Mouse (Mus musculus): ENCODE measurements around the gene 2310022B05Rik.

2310022B05Rik gene

DNA sequence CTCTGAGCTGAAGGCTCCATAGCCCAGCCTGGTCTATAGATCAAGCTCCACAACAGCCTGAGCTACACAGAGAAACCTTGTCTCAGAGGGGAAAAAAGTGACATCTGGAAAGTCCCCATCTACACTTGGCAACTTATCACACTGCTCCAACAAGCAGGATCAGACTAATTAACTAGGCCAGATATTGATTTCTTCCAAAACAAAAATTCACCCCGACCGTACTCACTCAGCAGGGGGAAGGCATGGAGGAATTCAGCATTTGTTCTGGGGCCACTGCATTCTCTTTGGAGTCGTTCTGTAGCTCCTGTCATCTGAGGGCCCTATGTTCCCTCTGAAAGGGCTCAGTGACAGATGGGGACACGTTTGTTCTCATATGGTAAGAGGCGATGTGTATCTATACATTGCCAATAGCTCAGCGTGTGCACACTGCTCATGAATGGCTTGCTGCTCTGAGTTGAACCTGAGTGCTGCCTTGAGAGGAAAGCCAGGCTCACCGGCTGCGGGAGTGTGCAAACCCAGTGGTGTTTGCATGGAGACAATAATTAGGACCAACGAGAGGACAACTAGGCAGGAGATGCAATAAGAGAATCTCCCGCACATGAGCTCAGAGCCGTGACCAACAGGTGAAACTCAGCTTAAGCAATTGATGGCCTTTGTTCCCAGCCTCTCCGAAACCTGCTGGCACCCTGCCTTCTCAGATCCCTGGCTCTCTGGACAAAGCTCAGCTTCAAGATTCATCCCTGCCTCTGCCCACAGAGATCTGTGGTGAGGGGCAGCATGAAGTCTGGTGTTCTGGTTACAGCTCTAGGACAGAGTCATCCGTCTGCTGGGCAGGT is 28.5 kb downstream of the 2310022B05Rik start:
- no peaks in the 10 kb centered on the region; the same call in 1 of the 2 replicates for H3K27me3 ChIP-seq (ENCODE audit: insufficient read depth, low read length)
- H3K4me3 ChIP-seq (replicated peaks; ENCODE audit: low read length): no peak overlapping the region
- peaks cover 36% of the 10 kb centered on the region for H3K4me1 ChIP-seq (replicated peaks; ENCODE audit: low read depth, low read length)

DNA sequence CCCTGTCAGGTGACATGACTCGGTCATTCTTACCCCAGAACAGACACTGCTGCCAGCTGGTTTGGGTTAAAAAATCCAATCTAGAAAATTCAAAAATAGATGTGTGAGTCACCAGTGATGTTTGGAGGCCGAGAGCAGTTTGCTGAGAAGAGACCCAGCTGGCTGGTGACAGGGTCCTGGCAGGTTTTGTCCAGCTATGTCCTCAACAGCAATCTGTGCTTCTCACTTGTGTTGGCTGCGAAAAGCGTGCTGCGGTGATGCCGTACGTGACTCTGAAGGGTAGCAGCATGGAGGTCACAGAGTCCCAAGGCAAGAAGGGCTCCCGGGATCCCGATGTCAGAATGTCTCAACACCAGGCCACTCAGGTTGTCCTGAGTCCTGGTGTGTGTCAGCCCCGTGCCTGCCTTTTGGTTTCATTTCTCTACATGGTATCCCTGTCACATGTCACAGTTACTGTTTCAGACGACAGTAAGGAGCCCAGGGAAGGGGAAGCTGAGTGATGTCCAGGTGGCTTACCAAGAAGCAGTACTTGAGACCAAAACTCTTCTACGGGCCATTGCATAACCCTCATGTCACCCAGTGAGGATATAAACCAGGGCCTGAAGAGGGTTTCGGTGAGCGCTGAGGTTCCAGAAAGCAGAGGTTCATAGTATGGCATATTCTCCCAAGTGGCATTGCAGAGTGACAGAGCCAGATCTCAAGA is 30.0 kb downstream of the 2310022B05Rik start:
- Histone ChIP-seq H3K27me3 (ENCODE audit: insufficient read depth, low read length) (no peaks in the 10 kb centered on the region; the same call in 1 of the 2 replicates), H3K36me3 (ENCODE audit: insufficient read depth, low read length) (peaks cover 22% of the 10 kb centered on the region), H3K9me3 (ENCODE audit: low read length) (no peaks in the 10 kb centered on the region), H3K4me3 (replicated peaks; ENCODE audit: low read length) (no peak overlapping the region), H3K4me1 (replicated peaks; ENCODE audit: low read depth, low read length) (peaks cover 29% of the 10 kb centered on the region)
- no peak for TF ChIP-seq POU5F1 (IDR thresholded peaks at IDR 0.05; ENCODE audit: borderline replicate concordance, low read length)
- TF ChIP-seq NANOG (IDR thresholded peaks at IDR 0.05; ENCODE audit: borderline replicate concordance, low read length): no peak
- no peak for TF ChIP-seq CTCF (conservative IDR thresholded peaks at IDR 0.05; ENCODE audit: low read length)

More for the DNA sequence above, 28.5 kb downstream of the 2310022B05Rik start:
- Histone ChIP-seq H3K36me3 (ENCODE audit: insufficient read depth, low read length) (peaks cover 33% of the 10 kb centered on the region), H3K9me3 (ENCODE audit: low read length) (no peaks in the 10 kb centered on the region)
- TF ChIP-seq CTCF (conservative IDR thresholded peaks at IDR 0.05; ENCODE audit: low read length) (no peak), NANOG (IDR thresholded peaks at IDR 0.05; ENCODE audit: borderline replicate concordance, low read length) (no peak), POU5F1 (IDR thresholded peaks at IDR 0.05; ENCODE audit: borderline replicate concordance, low read length) (no peak)

DNA sequence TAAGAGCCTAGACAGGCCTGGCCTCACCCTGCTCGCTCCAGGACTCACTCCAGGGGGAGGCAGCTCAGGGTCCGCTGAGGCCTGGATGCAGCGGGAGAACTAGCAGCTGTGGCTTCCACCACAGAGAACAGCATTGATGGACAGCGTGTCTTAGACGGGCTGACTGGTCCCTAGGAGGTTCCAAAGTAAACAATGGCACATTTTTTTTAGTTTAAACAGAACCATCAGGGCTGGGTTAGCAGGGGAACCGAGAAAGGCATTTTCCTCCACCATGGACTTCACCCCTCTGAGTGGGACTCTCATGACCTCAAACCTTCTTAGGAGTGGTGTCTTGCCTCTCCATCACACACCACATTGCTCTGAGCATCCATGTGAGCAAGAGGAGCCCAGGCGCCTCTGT is 31.2 kb downstream of the 2310022B05Rik start:
- no peak overlapping the region for H3K4me3 ChIP-seq (replicated peaks; ENCODE audit: low read length)
- peaks cover 26% of the 10 kb centered on the region for H3K4me1 ChIP-seq (replicated peaks; ENCODE audit: low read depth, low read length)
- peaks cover 12% of the 10 kb centered on the region for H3K36me3 ChIP-seq (ENCODE audit: insufficient read depth, low read length)
- H3K27me3 ChIP-seq (ENCODE audit: insufficient read depth, low read length): no peaks in the 10 kb centered on the region; the same call in 1 of the 2 replicates
- TF ChIP-seq NANOG (IDR thresholded peaks at IDR 0.05; ENCODE audit: borderline replicate concordance, low read length) (no peak), POU5F1 (IDR thresholded peaks at IDR 0.05; ENCODE audit: borderline replicate concordance, low read length) (no peak), CTCF (conservative IDR thresholded peaks at IDR 0.05; ENCODE audit: low read length) (no peak)
- no peaks in the 10 kb centered on the region for H3K9me3 ChIP-seq (ENCODE audit: low read length)

DNA sequence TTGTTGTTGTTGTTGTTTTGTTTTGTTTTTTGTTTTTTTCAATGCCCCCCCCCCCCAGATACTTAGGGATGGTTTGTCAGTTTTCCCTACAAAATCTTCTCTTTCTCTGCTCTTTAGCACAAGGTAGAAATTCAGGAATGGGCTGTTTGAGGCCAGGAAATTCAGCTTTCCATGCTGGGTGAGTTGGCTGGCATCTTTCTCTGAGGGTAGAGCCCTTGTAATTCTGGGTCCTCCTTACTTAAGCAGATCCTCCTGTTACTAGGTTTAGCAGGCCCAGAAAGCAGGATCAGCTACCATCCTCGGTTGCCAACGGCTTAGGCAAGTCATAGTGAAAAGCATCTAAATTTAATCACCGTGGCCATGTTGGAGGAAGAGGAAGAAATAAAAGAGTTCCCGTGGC is 32.3 kb downstream of the 2310022B05Rik start:
- no peaks in the 10 kb centered on the region; the same call in 1 of the 2 replicates for H3K27me3 ChIP-seq (ENCODE audit: insufficient read depth, low read length)
- TF ChIP-seq NANOG (IDR thresholded peaks at IDR 0.05; ENCODE audit: borderline replicate concordance, low read length) (no peak), POU5F1 (IDR thresholded peaks at IDR 0.05; ENCODE audit: borderline replicate concordance, low read length) (no peak)
- peaks cover 2% of the 10 kb centered on the region; the same call in 1 of the 2 replicates for H3K36me3 ChIP-seq (ENCODE audit: insufficient read depth, low read length)

DNA sequence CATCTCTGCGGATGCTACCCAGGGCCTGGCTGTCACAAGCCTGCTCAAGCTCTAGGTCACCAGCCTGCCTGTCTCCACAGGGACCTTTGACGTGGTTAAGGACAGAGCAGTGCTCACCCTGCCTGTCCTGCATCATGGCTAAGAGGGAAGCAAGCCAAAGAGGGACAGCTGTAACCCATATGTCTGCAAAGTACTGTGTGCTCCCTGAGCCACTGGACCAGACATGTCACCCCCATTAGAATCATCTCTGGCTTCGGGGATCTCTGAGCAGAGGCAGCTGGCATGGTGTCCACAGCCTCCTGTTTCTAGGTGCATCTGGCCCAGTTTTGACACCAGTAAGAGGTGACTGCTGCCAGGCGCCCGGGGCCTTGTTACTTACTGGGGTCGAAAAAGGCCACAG is 32.7 kb downstream of the 2310022B05Rik start:
- TF ChIP-seq CTCF (conservative IDR thresholded peaks at IDR 0.05; ENCODE audit: low read length) (no peak), POU5F1 (IDR thresholded peaks at IDR 0.05; ENCODE audit: borderline replicate concordance, low read length) (no peak), NANOG (IDR thresholded peaks at IDR 0.05; ENCODE audit: borderline replicate concordance, low read length) (no peak)
- Histone ChIP-seq H3K36me3 (ENCODE audit: insufficient read depth, low read length) (no peaks in the 10 kb centered on the region), H3K4me3 (replicated peaks; ENCODE audit: low read length) (no peak overlapping the region), H3K27me3 (ENCODE audit: insufficient read depth, low read length) (no peaks in the 10 kb centered on the region; the same call in 1 of the 2 replicates), H3K9me3 (ENCODE audit: low read length) (no peaks in the 10 kb centered on the region), H3K4me1 (replicated peaks; ENCODE audit: low read depth, low read length) (peaks cover 19% of the 10 kb centered on the region)

More for the DNA sequence above, 32.3 kb downstream of the 2310022B05Rik start:
- H3K4me1 ChIP-seq (replicated peaks; ENCODE audit: low read depth, low read length): peaks cover 23% of the 10 kb centered on the region
- no peak overlapping the region for H3K4me3 ChIP-seq (replicated peaks; ENCODE audit: low read length)
- no peaks in the 10 kb centered on the region for H3K9me3 ChIP-seq (ENCODE audit: low read length)

DNA sequence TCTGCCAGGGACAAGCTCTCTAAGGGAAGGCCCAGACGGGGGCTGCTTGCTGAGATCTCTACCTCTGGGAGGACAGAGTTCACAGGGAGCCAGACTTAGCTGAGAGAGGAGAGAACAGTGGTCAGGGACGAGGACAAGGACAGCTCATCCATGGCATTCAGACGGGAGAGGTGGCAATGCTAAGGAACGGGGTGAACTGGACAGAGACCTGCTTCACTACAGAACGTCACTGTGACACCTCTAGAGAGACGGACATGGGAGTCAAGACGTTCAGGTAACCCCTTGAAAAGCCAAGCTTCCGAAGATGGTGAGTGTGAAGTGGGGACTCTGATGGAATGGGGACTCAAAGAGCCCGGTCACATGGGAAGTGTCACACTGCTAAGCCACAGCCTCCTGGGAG is 36.9 kb downstream of the 2310022B05Rik start:
- no peaks in the 10 kb centered on the region for H3K9me3 ChIP-seq (ENCODE audit: low read length)
- no peak overlapping the region for H3K4me3 ChIP-seq (replicated peaks; ENCODE audit: low read length)
- H3K36me3 ChIP-seq (ENCODE audit: insufficient read depth, low read length): no peaks in the 10 kb centered on the region
- TF ChIP-seq CTCF (conservative IDR thresholded peaks at IDR 0.05; ENCODE audit: low read length): no peak
- TF ChIP-seq POU5F1 (IDR thresholded peaks at IDR 0.05; ENCODE audit: borderline replicate concordance, low read length): no peak
- no peak for TF ChIP-seq NANOG (IDR thresholded peaks at IDR 0.05; ENCODE audit: borderline replicate concordance, low read length)
- H3K27me3 ChIP-seq (ENCODE audit: insufficient read depth, low read length): peaks cover 8% of the 10 kb centered on the region; the same call in 1 of the 2 replicates
- H3K4me1 ChIP-seq (replicated peaks; ENCODE audit: low read depth, low read length): no peaks in the 10 kb centered on the region

DNA sequence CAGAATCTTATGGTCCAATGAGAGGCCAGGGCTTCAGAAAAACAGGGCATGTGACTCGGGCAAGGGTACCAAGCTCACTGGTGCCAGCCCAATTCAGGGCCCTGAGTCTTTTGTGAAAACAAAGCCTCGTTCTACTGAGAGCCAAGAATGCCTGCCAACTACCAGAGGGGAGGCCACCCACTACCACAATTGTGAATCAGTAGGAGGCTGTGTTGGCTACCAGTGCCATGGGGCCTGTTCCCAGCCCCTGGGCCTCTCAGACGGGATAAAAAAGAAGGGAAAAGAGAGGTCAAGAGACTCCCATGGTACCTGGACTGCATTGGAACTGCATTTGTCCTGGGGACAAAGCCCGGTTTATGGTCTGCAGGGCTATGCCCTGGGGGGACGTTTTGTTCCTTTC is 41.9 kb downstream of the 2310022B05Rik start:
- peaks cover 14% of the 10 kb centered on the region for H3K27me3 ChIP-seq (ENCODE audit: insufficient read depth, low read length)
- TF ChIP-seq CTCF (conservative IDR thresholded peaks at IDR 0.05; ENCODE audit: low read length) (no peak), NANOG (IDR thresholded peaks at IDR 0.05; ENCODE audit: borderline replicate concordance, low read length) (no peak), POU5F1 (IDR thresholded peaks at IDR 0.05; ENCODE audit: borderline replicate concordance, low read length) (no peak)
- no peaks in the 10 kb centered on the region for H3K9me3 ChIP-seq (ENCODE audit: low read length)
- no peaks in the 10 kb centered on the region for H3K36me3 ChIP-seq (ENCODE audit: insufficient read depth, low read length)
- no peak overlapping the region for H3K4me3 ChIP-seq (replicated peaks; ENCODE audit: low read length)
- peaks cover 13% of the 10 kb centered on the region for H3K4me1 ChIP-seq (replicated peaks; ENCODE audit: low read depth, low read length)

DNA sequence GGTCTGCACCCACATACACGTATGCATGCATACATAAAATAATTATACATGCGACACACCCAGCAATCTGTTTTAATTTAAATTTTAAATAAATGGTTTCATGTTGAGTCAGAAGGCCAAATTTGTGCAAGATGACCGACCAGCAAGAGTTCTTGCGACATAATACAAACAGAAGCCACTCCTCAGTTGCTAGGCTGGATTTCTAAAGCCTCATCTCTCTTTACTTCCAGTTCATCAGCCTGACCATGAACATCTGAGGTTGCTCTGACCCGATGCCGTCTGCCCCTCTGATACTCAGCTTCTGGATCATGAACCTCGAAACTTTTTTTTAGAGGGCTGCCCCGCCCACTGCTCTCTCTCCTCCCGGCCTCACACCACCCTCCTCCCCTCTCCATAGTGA is 44.9 kb downstream of the 2310022B05Rik start:
- no peaks in the 10 kb centered on the region for H3K36me3 ChIP-seq (ENCODE audit: insufficient read depth, low read length)

More for the DNA sequence above, 44.9 kb downstream of the 2310022B05Rik start:
- TF ChIP-seq CTCF (conservative IDR thresholded peaks at IDR 0.05; ENCODE audit: low read length) (no peak), NANOG (IDR thresholded peaks at IDR 0.05; ENCODE audit: borderline replicate concordance, low read length) (no peak), POU5F1 (IDR thresholded peaks at IDR 0.05; ENCODE audit: borderline replicate concordance, low read length) (no peak)
- Histone ChIP-seq H3K9me3 (ENCODE audit: low read length) (no peaks in the 10 kb centered on the region), H3K4me1 (replicated peaks; ENCODE audit: low read depth, low read length) (peaks cover 27% of the 10 kb centered on the region), H3K27me3 (ENCODE audit: insufficient read depth, low read length) (peaks cover 15% of the 10 kb centered on the region), H3K4me3 (replicated peaks; ENCODE audit: low read length) (peak overlapping the region; percentile 46)
